Mouse (Mus musculus): Measurements from ENCODE around the gene Ank. TPM values are rescaled to one million over a fixed set of nuclear protein-coding genes. Genes with fewer than 3 reads are reported as not detected.

Gene Ank
- total RNA-seq (2023) = 5.8 and 6.9 TPM in 2 replicates

DNA sequence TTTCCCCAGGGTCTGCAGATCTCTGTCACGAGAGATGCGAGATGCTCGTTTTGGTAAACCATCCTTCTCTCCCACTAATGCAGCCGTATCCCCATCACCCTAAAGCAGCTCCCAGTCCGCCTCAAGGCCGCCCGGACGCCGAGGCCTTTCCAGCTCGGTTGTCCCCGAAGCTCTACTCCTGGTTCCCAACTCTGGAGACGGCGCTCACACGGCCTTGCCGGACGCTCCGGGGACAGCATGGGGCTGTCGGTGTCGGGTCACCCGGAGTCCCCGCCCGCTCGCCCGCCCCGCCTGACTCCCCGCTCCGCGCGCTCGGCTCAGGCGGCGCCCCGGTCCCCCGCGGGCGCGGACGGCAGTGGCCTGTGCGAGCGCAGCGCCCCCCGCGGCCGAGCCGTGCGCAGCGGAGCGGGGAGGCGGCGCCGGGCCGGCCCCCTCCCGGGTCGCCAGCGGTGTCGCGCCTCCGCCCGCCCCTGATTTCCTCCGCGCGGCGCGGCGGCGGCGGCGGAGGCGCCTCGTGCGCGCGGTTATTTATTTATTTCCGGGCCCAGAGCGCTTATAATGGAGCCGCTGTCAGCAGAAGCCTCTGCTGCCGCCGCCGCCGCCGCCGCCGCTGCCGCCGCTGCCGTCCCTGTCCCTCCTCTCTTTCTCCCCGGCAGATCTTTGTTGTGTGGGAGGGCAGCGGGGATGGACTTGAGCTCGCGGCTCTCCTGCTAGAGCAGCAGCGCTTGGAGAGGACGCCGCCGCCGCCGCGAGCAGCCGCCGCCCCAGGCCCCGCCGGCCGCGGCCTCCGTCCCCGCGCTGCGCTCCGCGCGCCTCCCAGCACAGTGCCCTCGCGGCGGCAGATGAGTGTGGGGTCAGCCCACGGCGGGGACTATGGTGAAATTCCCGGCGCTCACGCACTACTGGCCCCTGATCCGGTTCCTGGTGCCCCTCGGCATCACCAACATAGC lies at the start of gene Ank:
Ank (plus strand) TSS at position 547 of the 950 bp plus-strand sequence.

DNA sequence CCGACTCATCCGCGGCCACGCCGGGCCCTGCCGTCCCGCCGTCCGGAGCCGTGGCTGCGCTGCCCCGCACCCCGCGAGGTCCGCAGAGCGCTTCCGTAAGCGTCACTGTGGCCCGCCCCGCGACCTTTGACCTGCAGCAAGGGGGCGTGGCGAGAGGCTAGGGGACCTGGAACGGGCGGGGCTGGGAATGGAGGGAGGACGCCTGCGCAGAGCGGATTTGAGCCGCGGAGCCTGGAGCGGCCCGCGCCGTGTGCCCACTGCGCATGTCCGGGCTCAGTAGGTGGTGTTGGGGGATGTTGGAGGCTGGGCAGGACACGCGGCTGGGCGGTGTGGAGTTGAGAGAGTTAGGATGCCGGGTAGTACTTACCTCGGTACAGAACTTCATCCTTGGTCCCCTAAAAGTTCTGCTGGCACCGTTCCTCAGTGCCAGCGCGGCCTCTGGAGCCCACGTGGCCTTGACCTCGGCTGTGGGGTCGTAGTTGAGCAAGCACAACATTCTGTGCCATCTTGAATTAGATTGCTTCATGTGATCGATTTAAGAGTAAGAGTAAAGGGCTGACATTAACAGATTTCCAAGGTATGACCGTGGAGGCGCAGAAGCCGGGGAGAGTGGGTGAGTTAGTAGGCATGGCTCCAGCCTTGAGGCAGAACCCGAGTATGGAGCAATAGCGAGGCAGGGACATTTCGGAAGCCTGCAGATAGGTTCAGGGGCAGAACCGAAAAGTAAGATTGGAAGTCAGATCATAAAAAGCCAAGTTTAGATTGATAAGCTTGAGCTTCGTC lies 164.3 kb downstream of the Ank start, which contains the start of gene Otulin:
Otulin (minus strand) TSS at position 93 of the 783 bp plus-strand sequence.

Other genes starting within 250 kb of the Ank start
- gene Otulin, start 164.0 kb downstream of the Ank start, total RNA-seq (2023) = 32.4 and 47.6 TPM in 2 replicates
- 35.4 and 49.7 TPM in 2 replicates for gene Otulinl, start 214.9 kb downstream of the Ank start, total RNA-seq (2023)

All from neutrophil, adult 65 days (primary cell).